Mouse (Mus musculus) small intestine, adult 2 months (tissue): Measurements from ENCODE around the gene D2hgdh.

Experiments
- CTCF ChIP-seq: fragments of 200-500 bp; IDR thresholded peaks from 2 replicates; pipeline ENCODE4 v1.5.1; 2012; ENCODE audit warnings: low read depth, mild to moderate bottlenecking, control low read depth, inconsistent platforms, low read length, moderate library complexity, mixed read lengths; ENCODE audit not compliant: insufficient replicate concordance, insufficient read length; ENCODE audit errors: extremely low read depth
- POLR2A ChIP-seq: fragments of 200-500 bp; IDR thresholded peaks from 2 replicates; pipeline ENCODE4 v1.6.1; 2012; ENCODE audit warnings: low read depth, mild to moderate bottlenecking, control low read depth, inconsistent platforms, low read length, moderate library complexity

- TF ChIP-seq CTCF (no peak), POLR2A (no peak)
Observed at GRCm38 (mm10) chr1:93817823-93818532, 6.7 kb upstream of the D2hgdh start.
